Mouse (Mus musculus) heart, embryonic 16.5 days (tissue): ENCODE data around the gene Tpsab1. TPM values are rescaled to one million over a fixed set of nuclear protein-coding genes. Genes with fewer than 3 reads are reported as not detected.

ENCODE experiments used
- ATAC-seq: fragments of 200-750 bp; cut with Nextera tagmentation; replicated peaks from 2 replicates; pipeline ENCODE4 v1.8.0; 2017; ENCODE audit warnings: moderate number of reproducible peaks; ENCODE audit not compliant: insufficient read depth, low FRiP score; ENCODE audit errors: extremely low read depth
- H3K27ac ChIP-seq: fragments of 300-500 bp; sonication (generic); 2 replicates; pipeline ENCODE4 v1.5.1; 2014; ENCODE audit warnings: mild to moderate bottlenecking, low read length, control low read depth, moderate library complexity
- H3K27me3 ChIP-seq: fragments of 300-500 bp; sonication (generic); 2 replicates; pipeline ENCODE4 v1.6.1; 2014; ENCODE audit warnings: low read length, mixed read lengths; ENCODE audit not compliant: control insufficient read depth, insufficient read depth
- H3K36me3 ChIP-seq: fragments of 300-500 bp; sonication (generic); 2 replicates; pipeline ENCODE4 v1.6.1; 2014; ENCODE audit not compliant: control insufficient read depth, insufficient read depth
- H3K4me1 ChIP-seq: fragments of 300-500 bp; sonication (generic); 2 replicates; pipeline ENCODE4 v1.6.1; 2014; ENCODE audit warnings: low read length, mixed read lengths; ENCODE audit not compliant: control insufficient read depth, insufficient read depth
- H3K4me2 ChIP-seq: fragments of 300-500 bp; sonication (generic); 2 replicates; pipeline ENCODE4 v1.6.1; 2014; ENCODE audit warnings: low read depth, mild to moderate bottlenecking, control low read depth, low read length
- H3K4me3 ChIP-seq: fragments of 300-500 bp; sonication (generic); 2 replicates; pipeline ENCODE4 v1.5.1; 2014; ENCODE audit warnings: mild to moderate bottlenecking, control low read depth, low read length
- H3K9ac ChIP-seq: fragments of 300-500 bp; sonication (generic); 2 replicates; pipeline ENCODE4 v1.6.1; 2014; ENCODE audit warnings: low read length, control low read depth
- H3K9me3 ChIP-seq: fragments of 300-500 bp; sonication (generic); replicated peaks from 2 replicates; pipeline ENCODE4 v1.6.1; 2016; ENCODE audit warnings: low read length; ENCODE audit not compliant: control insufficient read depth
- WGBS: fragments of 180-500 bp; shearing (Covaris S2); extraction: QIAGEN DNeasy Blood & Tissue Kit; methylation state at CpG from one replicate; pipeline ENCODE4 v1.1.7; 2014; 5-methylcytosine and 5-hydroxymethylcytosine counted together
- polyA plus RNA-seq: library from polyadenylated mRNA; unstranded; fragments of >200 nt; fragmentation: Nextera tagmentation; extraction: Ambion mirVana; gene quantifications from 2 replicates; pipeline ENCODE4 v1.2.1, GENCODE M21; 2015

Gene Tpsab1
- polyA plus RNA-seq, 1 experiment from 2014 or later: 0.41 TPM

DNA sequence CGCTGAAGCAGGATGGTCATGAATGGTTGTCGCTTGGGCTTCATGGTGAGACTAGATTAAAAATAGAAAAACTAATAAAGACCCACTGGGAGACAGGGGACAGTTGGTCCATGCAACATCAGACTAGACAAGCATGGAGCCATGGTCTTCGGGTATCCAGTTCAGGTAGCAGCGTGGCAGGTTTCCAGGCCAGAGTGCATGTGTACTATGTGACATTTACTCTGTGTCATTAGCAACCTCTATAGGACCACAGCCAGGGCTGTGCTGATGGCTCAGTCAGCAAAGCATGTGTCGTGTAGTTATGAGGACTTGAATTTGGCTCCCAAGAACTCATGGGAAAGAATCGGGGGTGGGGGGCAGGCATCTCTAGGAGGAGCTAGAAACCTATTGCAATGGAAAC lies 5.4 kb downstream of the Tpsab1 start:
- Histone ChIP-seq H3K4me2 (no peak overlapping the region), H3K9me3 (no peaks in the 10 kb centered on the region), H3K4me3 (no peak overlapping the region), H3K36me3 (no peaks in the 10 kb centered on the region), H3K9ac (no peak overlapping the region), H3K27me3 (peaks cover under 1% of the 10 kb centered on the region; the same call in 1 of the 2 replicates), H3K27ac (no peak overlapping the region), H3K4me1 (no peaks in the 10 kb centered on the region)
- no peak for ATAC-seq
- 82% methylated on average over 6 of the region's 6 CpGs for WGBS

DNA sequence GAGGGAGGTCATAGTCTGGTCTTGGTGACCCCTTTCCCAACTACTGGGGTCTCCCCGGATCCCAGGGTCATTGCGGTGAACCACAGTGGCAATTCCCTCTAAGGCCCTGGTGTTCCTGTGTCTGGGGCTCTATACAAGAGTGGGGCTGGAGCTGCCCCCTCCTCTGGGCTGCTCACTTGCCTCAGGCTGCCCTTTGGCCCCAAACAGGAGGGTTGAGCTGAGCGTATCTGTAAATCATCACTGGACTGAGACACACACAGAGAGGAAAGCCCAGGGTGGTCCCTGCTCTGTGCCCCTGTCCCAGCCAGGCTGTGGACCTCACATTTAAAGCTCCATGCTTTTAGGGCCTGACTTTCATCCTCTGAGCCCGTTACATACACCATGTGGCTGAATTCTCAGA lies 7.1 kb downstream of the Tpsab1 start:
- WGBS: 78% methylated on average over 4 of the region's 4 CpGs
- ATAC-seq: no peak
- no peak overlapping the region for H3K9ac ChIP-seq

DNA sequence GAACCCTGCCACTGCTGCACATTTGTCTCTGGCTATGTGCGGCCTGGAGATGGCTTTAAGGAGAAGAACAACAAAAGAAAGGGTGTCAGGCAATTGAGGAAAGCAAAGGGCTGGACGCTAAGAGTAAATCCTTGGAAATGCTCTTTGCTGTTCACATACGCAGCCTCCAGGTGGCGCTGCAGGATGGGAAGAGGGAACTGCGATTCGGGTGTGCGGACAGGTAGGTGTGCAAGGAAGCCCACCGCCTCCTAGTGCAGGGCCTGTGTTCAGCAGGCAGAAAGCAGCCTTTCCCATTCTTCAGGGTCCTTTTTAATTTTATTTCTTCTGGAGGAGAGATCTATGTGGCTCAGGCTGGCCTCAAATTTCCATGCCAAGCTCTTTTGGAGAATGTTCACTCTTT lies 11.4 kb downstream of the Tpsab1 start:
- no peak overlapping the region for H3K9ac ChIP-seq
- no peak overlapping the region for H3K4me3 ChIP-seq
- H3K27me3 ChIP-seq: peaks cover 12% of the 10 kb centered on the region
- no peak overlapping the region for H3K27ac ChIP-seq
- no peaks in the 10 kb centered on the region for H3K9me3 ChIP-seq
- 2% methylated on average over 8 of the region's 8 CpGs for WGBS
- no peak for ATAC-seq
- H3K4me2 ChIP-seq: no peak overlapping the region
- no peaks in the 10 kb centered on the region for H3K36me3 ChIP-seq
- H3K4me1 ChIP-seq: no peaks in the 10 kb centered on the region

More for the DNA sequence above, 7.1 kb downstream of the Tpsab1 start:
- Histone ChIP-seq H3K4me1 (no peaks in the 10 kb centered on the region), H3K36me3 (no peaks in the 10 kb centered on the region), H3K9me3 (no peaks in the 10 kb centered on the region), H3K4me2 (no peak overlapping the region), H3K4me3 (no peak overlapping the region), H3K27me3 (peaks cover 4% of the 10 kb centered on the region; the same call in 1 of the 2 replicates), H3K27ac (no peak overlapping the region)

DNA sequence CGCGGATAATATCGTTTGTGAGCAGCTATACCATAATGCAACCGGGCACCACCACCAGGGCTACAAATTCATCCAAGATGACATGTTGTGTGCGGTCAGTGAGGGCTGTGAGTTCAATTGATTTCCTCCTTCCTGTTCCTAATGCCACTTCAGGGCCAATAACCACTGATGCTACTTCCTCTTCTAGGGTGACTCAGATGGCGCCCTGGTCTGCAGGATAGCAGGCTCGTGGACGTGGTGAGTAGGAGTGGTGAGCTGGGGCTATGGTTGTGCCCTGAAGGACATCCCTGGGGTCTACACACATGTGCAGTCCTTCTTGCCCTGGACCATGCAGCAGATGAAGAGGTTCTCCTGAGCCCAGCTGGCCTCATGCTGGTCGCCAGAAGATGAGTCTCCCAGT lies 13.0 kb downstream of the Tpsab1 start:
- no peak overlapping the region for H3K4me2 ChIP-seq
- no peaks in the 10 kb centered on the region for H3K4me1 ChIP-seq
- H3K4me3 ChIP-seq: no peak overlapping the region
- no peaks in the 10 kb centered on the region for H3K36me3 ChIP-seq
- H3K9me3 ChIP-seq: no peaks in the 10 kb centered on the region
- H3K27ac ChIP-seq: no peak overlapping the region
- 55% methylated on average over 9 of the region's 9 CpGs for WGBS
- ATAC-seq: no peak
- peaks cover 12% of the 10 kb centered on the region for H3K27me3 ChIP-seq
- H3K9ac ChIP-seq: no peak overlapping the region

DNA sequence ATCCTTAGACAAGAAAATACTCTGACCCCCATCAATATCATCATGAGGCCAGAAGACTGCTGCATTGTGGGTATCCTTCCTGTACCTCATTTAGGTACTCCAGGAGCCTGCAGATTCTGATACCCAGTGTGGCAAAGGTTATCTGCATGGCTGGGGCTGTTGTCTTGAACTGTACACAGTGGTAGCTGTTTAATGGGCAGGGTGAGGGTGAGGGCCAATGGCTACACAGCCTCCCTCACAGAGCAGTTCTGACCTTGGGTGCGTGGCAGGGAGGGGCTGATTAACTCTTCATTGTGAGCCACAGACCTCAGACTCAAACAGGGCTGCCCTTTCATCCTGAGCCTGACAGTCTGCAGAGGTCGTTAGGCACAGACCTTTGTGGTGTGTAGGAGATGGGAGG lies 22.4 kb downstream of the Tpsab1 start:
- Histone ChIP-seq H3K27me3 (0 out of 2 replicates have a peak, but pooled peaks cover 2% of the 10 kb centered on the region), H3K4me3 (no peak overlapping the region), H3K9me3 (no peaks in the 10 kb centered on the region), H3K9ac (no peak overlapping the region), H3K4me2 (no peak overlapping the region), H3K27ac (no peak overlapping the region), H3K4me1 (no peaks in the 10 kb centered on the region), H3K36me3 (no peaks in the 10 kb centered on the region)
- ATAC-seq: no peak
- WGBS: 9% methylated on average over 2 of the region's 2 CpGs

DNA sequence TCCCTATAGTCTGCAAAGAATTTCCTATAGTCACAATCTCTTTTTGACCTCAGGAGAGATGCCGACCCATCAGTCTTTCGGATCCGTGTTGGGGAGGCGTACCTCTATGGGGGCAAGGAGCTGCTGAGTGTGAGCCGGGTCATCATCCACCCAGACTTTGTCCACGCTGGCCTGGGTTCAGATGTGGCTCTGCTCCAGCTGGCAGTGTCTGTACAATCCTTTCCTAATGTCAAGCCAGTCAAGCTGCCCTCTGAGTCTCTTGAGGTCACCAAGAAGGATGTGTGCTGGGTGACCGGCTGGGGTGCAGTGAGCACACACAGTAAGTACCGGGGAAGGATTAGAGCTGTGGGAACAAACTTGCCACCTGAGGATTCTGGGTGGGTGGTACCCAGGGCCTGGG lies 24.5 kb downstream of the Tpsab1 start:
- Histone ChIP-seq H3K36me3 (no peaks in the 10 kb centered on the region), H3K4me2 (no peak overlapping the region), H3K4me3 (no peak overlapping the region), H3K27ac (no peak overlapping the region), H3K9me3 (no peaks in the 10 kb centered on the region), H3K27me3 (0 out of 2 replicates have a peak, but pooled peaks cover 2% of the 10 kb centered on the region), H3K4me1 (no peaks in the 10 kb centered on the region), H3K9ac (no peak overlapping the region)
- no peak for ATAC-seq
- WGBS: 81% methylated on average over 8 of the region's 8 CpGs

DNA sequence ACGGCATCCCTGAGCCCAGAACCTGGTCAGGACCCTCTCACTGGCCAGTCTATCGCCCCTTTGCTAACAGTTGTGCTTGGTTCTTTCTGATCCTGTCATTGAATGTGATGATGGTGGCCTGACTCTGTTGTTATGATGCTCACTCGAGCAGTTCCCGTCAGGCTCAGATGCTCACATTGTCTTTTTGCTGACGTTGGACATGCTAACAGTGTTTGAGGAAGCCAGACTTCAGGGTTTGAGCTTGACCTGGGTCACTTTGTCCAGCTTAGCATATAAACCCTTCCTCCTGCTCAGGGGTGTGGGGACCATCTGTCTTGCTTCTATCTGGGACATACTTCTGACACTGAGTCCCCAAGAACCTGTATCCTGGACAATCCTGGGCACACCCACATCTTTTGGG lies 27.0 kb downstream of the Tpsab1 start, which contains the start of gene Prss29:
Gene Prss29, plus strand, starts transcription at position 301 of the 400 bp plus-strand sequence.
- Histone ChIP-seq H3K9me3 (no peaks in the 10 kb centered on the region), H3K4me3 (no peak within 1 kb of the TSS), H3K4me2 (no peak within 1 kb of the TSS), H3K27me3 (0 out of 2 replicates have a peak, but pooled peaks cover 2% of the 10 kb centered on the region), H3K4me1 (no peaks in the 10 kb centered on the region), H3K9ac (no peak within 1 kb of the TSS), H3K36me3 (no peaks in the 10 kb centered on the region), H3K27ac (no peak within 1 kb of the TSS)
- 68% methylated on average over 5 of the region's 5 CpGs for WGBS
- no peak for ATAC-seq

DNA sequence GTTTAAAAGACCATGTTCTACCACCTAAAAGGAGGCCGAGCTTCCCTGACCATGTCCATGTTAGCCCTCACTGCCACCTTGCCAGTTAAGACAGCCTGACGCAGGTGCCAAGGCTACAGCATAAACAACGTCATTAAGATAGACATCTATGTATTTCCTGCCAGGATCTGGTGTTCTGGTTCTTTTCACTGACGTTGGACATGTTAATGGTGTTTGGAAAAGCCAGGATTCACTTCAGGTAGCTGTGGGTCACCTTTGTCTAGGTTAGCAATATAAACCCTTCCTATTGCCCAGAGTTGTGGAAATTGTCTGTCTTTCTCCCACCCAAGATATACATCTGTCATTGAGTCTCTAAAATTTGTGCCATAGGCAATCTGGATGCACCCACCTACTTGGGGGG lies 37.0 kb downstream of the Tpsab1 start, which contains the start of gene Prss28:
Gene Prss28, plus strand, starts transcription at position 301 of the 400 bp plus-strand sequence.
- H3K4me2 ChIP-seq: no peak within 1 kb of the TSS
- H3K4me1 ChIP-seq: no peaks in the 10 kb centered on the region
- no peak within 1 kb of the TSS for H3K9ac ChIP-seq
- no peak for ATAC-seq
- no peaks in the 10 kb centered on the region for H3K27me3 ChIP-seq
- no peak within 1 kb of the TSS for H3K27ac ChIP-seq
- WGBS: 52% methylated on average over 4 of the region's 4 CpGs
- H3K9me3 ChIP-seq: no peaks in the 10 kb centered on the region
- no peaks in the 10 kb centered on the region for H3K36me3 ChIP-seq
- H3K4me3 ChIP-seq: no peak within 1 kb of the TSS

DNA sequence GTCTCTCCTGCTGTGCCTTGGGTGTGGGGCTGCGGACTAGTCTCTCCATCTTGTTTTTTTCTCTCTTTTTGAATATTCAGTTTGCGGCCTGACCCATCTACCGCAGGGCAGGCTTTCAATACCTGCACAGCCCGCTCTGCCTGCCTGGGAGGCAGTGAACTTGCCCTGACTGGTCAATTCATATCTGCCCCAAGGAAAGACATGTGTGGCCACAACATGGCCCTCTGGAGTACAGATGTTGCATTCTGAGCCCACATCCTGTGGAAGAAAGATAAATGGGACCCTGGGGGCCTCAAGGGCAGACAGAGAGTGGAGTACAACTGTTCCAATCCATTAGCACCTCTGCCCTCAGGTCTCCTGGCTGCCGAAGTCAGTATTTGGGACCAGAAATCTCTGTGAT lies 47.3 kb downstream of the Tpsab1 start, which contains the start of gene Prss34:
Gene Prss34, plus strand, starts transcription at position 301 of the 400 bp plus-strand sequence.
- Histone ChIP-seq H3K4me2 (no peak within 1 kb of the TSS), H3K9ac (no peak within 1 kb of the TSS), H3K36me3 (no peaks in the 10 kb centered on the region), H3K4me3 (no peak within 1 kb of the TSS), H3K9me3 (no peaks in the 10 kb centered on the region), H3K27ac (no peak within 1 kb of the TSS), H3K27me3 (peaks cover 7% of the 10 kb centered on the region), H3K4me1 (no peaks in the 10 kb centered on the region)
- ATAC-seq: no peak
- WGBS: 75% methylated on average over 5 of the region's 5 CpGs
